Mouse (Mus musculus) mouse trophoblast stem cell (cell line): ENCODE data around the gene Nfyb.

Source experiments
- in situ Hi-C, 2 experiments: fragments of 300-500 bp; cut with MseI, MboI; formaldehyde crosslinking; loops; 2 replicates in 1 of 2; 3 replicates in 1 of 2; pipeline ENCODE4 v1.15.1; 2025

Gene Nfyb

GRCm38 (mm10) chr10:82779831-82780230, 15.9 kb upstream of the Nfyb start:
- in situ Hi-C loops, result no loop called here

- in situ Hi-C loops, result no loop called here
These were observed 15.0 kb upstream of the Nfyb start for GRCm38 (mm10) chr10:82778791-82779549.

GRCm38 (mm10) chr10:82777886-82778285, 13.9 kb upstream of the Nfyb start:
- in situ Hi-C loops, result no loop called here

- in situ Hi-C loops, result no loop called here
These were observed 13.1 kb upstream of the Nfyb start for GRCm38 (mm10) chr10:82777075-82777474.

GRCm38 (mm10) chr10:82774841-82775240, 10.9 kb upstream of the Nfyb start:
- in situ Hi-C loops, result no loop called here

GRCm38 (mm10) chr10:82771595-82772170, 7.7 kb upstream of the Nfyb start:
- in situ Hi-C loops, result no loop called here

GRCm38 (mm10) chr10:82770713-82771112, 6.8 kb upstream of the Nfyb start:
- in situ Hi-C loops, result no loop called here

- in situ Hi-C loops, result no loop called here
These were observed 5.0 kb upstream of the Nfyb start for GRCm38 (mm10) chr10:82768901-82769300.

- in situ Hi-C loops, result no loop called here
These were observed 925 bp downstream of the Nfyb start for GRCm38 (mm10) chr10:82762756-82763681.

GRCm38 (mm10) chr10:82761037-82761811, 2.7 kb downstream of the Nfyb start:
- in situ Hi-C loops, result no loop called here

GRCm38 (mm10) chr10:82759706-82760105, 4.2 kb downstream of the Nfyb start:
- in situ Hi-C loops, result no loop called here

GRCm38 (mm10) chr10:82758878-82759277, 5.1 kb downstream of the Nfyb start:
- in situ Hi-C loops, result no loop called here

- in situ Hi-C loops, result no loop called here
These were observed 5.6 kb downstream of the Nfyb start for GRCm38 (mm10) chr10:82758368-82758767.

GRCm38 (mm10) chr10:82757341-82757740, 6.6 kb downstream of the Nfyb start:
- in situ Hi-C loops, result no loop called here

GRCm38 (mm10) chr10:82756466-82756865, 7.5 kb downstream of the Nfyb start:
- in situ Hi-C loops, result no loop called here

GRCm38 (mm10) chr10:82755213-82755890, 8.6 kb downstream of the Nfyb start:
- in situ Hi-C loops, result no loop called here

- in situ Hi-C loops, result no loop called here
These were observed 9.3 kb downstream of the Nfyb start for GRCm38 (mm10) chr10:82754642-82755041.

- in situ Hi-C loops, result no loop called here
These were observed 11.0 kb downstream of the Nfyb start for GRCm38 (mm10) chr10:82752921-82753320.

GRCm38 (mm10) chr10:82750778-82751177, 13.2 kb downstream of the Nfyb start:
- in situ Hi-C loops, result no loop called here

- in situ Hi-C loops, result no loop called here
These were observed 16.7 kb downstream of the Nfyb start for GRCm38 (mm10) chr10:82746988-82747850.
